34 mouse cellular contexts compared by ENCODE assay signal in the genomic region with DNA sequence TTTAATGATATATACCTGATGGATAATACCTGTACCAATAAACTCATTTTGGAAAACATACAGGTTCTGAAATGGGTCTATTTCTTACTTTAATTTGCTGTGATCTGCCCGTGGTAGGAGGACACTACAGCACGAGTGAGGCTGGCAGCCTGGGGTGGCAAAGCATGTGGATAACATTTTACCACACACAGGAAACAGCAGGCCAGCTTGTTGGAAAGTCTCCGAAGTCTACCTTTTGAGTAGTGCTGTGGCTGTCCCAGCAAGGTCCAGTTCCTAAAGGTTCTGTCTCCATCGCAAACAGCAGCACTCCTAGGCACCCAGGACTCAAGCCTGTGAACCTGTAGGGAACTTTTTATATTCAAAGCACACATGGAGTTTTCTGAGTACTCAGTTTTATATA.
"Had no signal": no experiment of that assay in that cellular context is flagged by ENCODE, and none has a peak within 500 bp of the region (broad histone marks: within the 10 kb centered on the region; RNA-seq: fewer than 3 reads in every experiment).

No protein-coding gene starts in this region.

- H3K36me3 ChIP-seq: heart, embryonic 10.5 days; heart, embryonic 13.5 days; heart, embryonic 15.5 days; hindbrain, embryonic 10.5 days; hindbrain, embryonic 12.5 days; hindbrain, embryonic 13.5 days; hindbrain, embryonic 15.5 days; intestine, embryonic 15.5 days; kidney, embryonic 15.5 days had no signal

- H3K4me1 ChIP-seq: intestine, embryonic 15.5 days; kidney, embryonic 15.5 days had no signal

- H3K9me3 ChIP-seq: heart, embryonic 10.5 days; heart, embryonic 13.5 days; heart, embryonic 15.5 days; hindbrain, embryonic 10.5 days; hindbrain, embryonic 12.5 days; hindbrain, embryonic 13.5 days; hindbrain, embryonic 15.5 days; intestine, embryonic 15.5 days; kidney, embryonic 15.5 days had no signal

- H3K27me3 ChIP-seq: heart, embryonic 13.5 days; heart, embryonic 15.5 days; hindbrain, embryonic 12.5 days; hindbrain, embryonic 13.5 days; hindbrain, embryonic 15.5 days; intestine, embryonic 15.5 days; kidney, embryonic 15.5 days had no signal

- H3K4me2 ChIP-seq: heart, embryonic 11.5 days; heart, embryonic 13.5 days; heart, embryonic 15.5 days; hindbrain, embryonic 12.5 days; hindbrain, embryonic 13.5 days; hindbrain, embryonic 14.5 days; hindbrain, embryonic 15.5 days; intestine, embryonic 15.5 days; kidney, embryonic 15.5 days had no signal

- ATAC-seq: hindbrain, embryonic 16.5 days; hindbrain, postnatal 0 days; inflammation-experienced regulatory T-cells, adult 6 months; intestine, embryonic 15.5 days; intestine, embryonic 16.5 days had no signal

- DNase-seq: heart, postnatal 10 days; heart, postnatal 14 days; heart, postnatal 36 days; heart, postnatal 4 days; kidney, adult 11 months; kidney, adult 18-20 months; kidney, adult 2 months; kidney, adult 8-10 months; kidney, adult 9 months; kidney, postnatal 10 days; kidney, postnatal 14 days; kidney, postnatal 25 days; kidney, postnatal 36 days; kidney, postnatal 4 days; layer of hippocampus, adult 9-11 months; layer of hippocampus, postnatal 36 days had no signal

- H3K4me3 ChIP-seq: heart, embryonic 10.5 days; heart, embryonic 13.5 days; heart, embryonic 15.5 days; hindbrain, embryonic 10.5 days; hindbrain, embryonic 12.5 days; hindbrain, embryonic 13.5 days; hindbrain, embryonic 15.5 days; intestine, embryonic 15.5 days; kidney, embryonic 15.5 days; layer of hippocampus, adult 2 months; left cerebral cortex, adult 2 months had no signal

- H3K9ac ChIP-seq: heart, embryonic 13.5 days; heart, embryonic 15.5 days; hindbrain, embryonic 12.5 days; hindbrain, embryonic 13.5 days; hindbrain, embryonic 14.5 days; hindbrain, embryonic 15.5 days; intestine, embryonic 15.5 days; kidney, embryonic 15.5 days had no signal

- H3K27ac ChIP-seq: heart, embryonic 10.5 days; heart, embryonic 13.5 days; hindbrain, embryonic 10.5 days; hindbrain, embryonic 12.5 days; hindbrain, embryonic 13.5 days; hindbrain, embryonic 14.5 days; hindbrain, embryonic 15.5 days; hindbrain, postnatal 0 days; intestine, embryonic 15.5 days; kidney, embryonic 15.5 days; kidney, postnatal 0 days; layer of hippocampus, adult 2 months; left cerebral cortex, adult 2 months had no signal
